Mouse (Mus musculus) midbrain, embryonic 11.5 days (tissue): Measurements from ENCODE around the gene Olfm2. TPM values are rescaled to one million over a fixed set of nuclear protein-coding genes. Genes with fewer than 3 reads are reported as not detected.

Experiments
- ATAC-seq: fragments of 200-750 bp; cut with Nextera tagmentation; 2 replicates; pipeline ENCODE4 v1.8.0; 2017; ENCODE audit warnings: moderate TSS enrichment, moderate library complexity; ENCODE audit not compliant: low FRiP score
- DNase-seq: peaks from one replicate; pipeline ENCODE4 v3.0.0; 2015; ENCODE audit warnings: low spot score; ENCODE audit errors: missing footprints
- H3K27ac ChIP-seq: fragments of 300-500 bp; sonication (generic); 2 replicates; pipeline ENCODE4 v1.5.1; 2014; ENCODE audit warnings: low read depth, low read length
- H3K27me3 ChIP-seq: fragments of 300-500 bp; sonication (generic); 2 replicates; pipeline ENCODE4 v1.6.1; 2014; ENCODE audit warnings: mild to moderate bottlenecking, low read length, moderate library complexity, mixed read lengths; ENCODE audit not compliant: control insufficient read depth, insufficient read depth
- H3K36me3 ChIP-seq: fragments of 300-500 bp; sonication (generic); 2 replicates; pipeline ENCODE4 v1.6.1; 2014; ENCODE audit warnings: mild to moderate bottlenecking, low read length, moderate library complexity, mixed read lengths; ENCODE audit not compliant: control insufficient read depth, insufficient read depth
- H3K4me1 ChIP-seq: fragments of 300-500 bp; sonication (generic); 2 replicates; pipeline ENCODE4 v1.6.1; 2014; ENCODE audit warnings: low read length; ENCODE audit not compliant: control insufficient read depth, insufficient read depth
- H3K4me2 ChIP-seq: fragments of 300-500 bp; sonication (generic); 2 replicates; pipeline ENCODE4 v1.6.1; 2014; ENCODE audit warnings: mild to moderate bottlenecking, moderate library complexity
- H3K4me3 ChIP-seq: fragments of 300-500 bp; sonication (generic); 2 replicates; pipeline ENCODE4 v1.5.1; 2014; ENCODE audit warnings: low read depth, low read length
- H3K9ac ChIP-seq: fragments of 300-500 bp; sonication (generic); 2 replicates; pipeline ENCODE4 v1.6.1; 2014; ENCODE audit warnings: low read length
- H3K9me3 ChIP-seq: fragments of 300-500 bp; sonication (generic); 2 replicates; pipeline ENCODE4 v1.6.1; 2016; ENCODE audit warnings: low read length; ENCODE audit not compliant: control insufficient read depth
- WGBS: fragments of 180-500 bp; shearing (Covaris S2); extraction: QIAGEN DNeasy Blood & Tissue Kit; methylation state at CpG from one replicate; pipeline ENCODE4 v1.1.7; 2014; 5-methylcytosine and 5-hydroxymethylcytosine counted together
- polyA plus RNA-seq: library from polyadenylated mRNA; unstranded; fragments of >200 nt; fragmentation: Nextera tagmentation; extraction: Ambion mirVana; gene quantifications from 2 replicates; pipeline ENCODE4 v1.2.1, GENCODE M21; 2014

The Olfm2 gene
- polyA plus RNA-seq, 1 experiment from 2014 or later: 35.3 TPM

DNA sequence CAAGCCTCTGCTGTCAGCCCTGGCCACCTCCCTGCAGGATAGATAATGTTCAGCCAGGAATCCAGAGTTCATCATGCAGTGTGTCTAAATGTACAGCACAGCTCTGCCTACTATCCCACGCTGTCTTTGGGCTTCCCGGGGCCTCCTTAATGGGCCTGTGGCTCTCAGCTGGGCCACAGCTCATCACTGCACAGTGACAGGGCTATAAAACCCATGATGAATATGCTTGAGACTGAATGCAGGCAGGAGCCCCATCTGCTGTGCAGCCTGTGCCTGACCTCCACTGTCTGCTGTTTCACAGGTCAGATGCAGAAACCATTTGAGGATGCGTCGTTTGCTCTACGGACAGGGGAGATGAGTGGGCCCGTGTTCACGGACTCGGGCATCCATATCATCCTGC is 83.3 kb downstream of the Olfm2 start:
- Histone ChIP-seq H3K9ac (no peak overlapping the region), H3K36me3 (peaks cover 22% of the 10 kb centered on the region), H3K4me3 (no peak overlapping the region), H3K27me3 (no peaks in the 10 kb centered on the region), H3K4me2 (no peak overlapping the region), H3K9me3 (no peaks in the 10 kb centered on the region), H3K4me1 (peaks cover 12% of the 10 kb centered on the region), H3K27ac (no peak overlapping the region; the same call in 1 of the 2 replicates)
- WGBS: 91% methylated on average over 8 of the region's 8 CpGs
- ATAC-seq (no peak), DNase-seq (no peak)

- 56% methylated on average over 3 of the region's 3 CpGs for WGBS
- no peak overlapping the region; the same call in 1 of the 2 replicates for H3K27ac ChIP-seq
- peak; percentile 54; the same call in 1 of the 2 replicates for ATAC-seq
- no peak overlapping the region for H3K4me2 ChIP-seq
- H3K4me3 ChIP-seq: no peak overlapping the region
- DNase-seq: peak; percentile 93
- peaks cover 12% of the 10 kb centered on the region for H3K4me1 ChIP-seq
- H3K9ac ChIP-seq: no peak overlapping the region
- H3K27me3 ChIP-seq: no peaks in the 10 kb centered on the region
- no peaks in the 10 kb centered on the region for H3K9me3 ChIP-seq
- peaks cover 24% of the 10 kb centered on the region for H3K36me3 ChIP-seq
Observed at GRCm38 (mm10) chr9:20662325-20662724, 83.8 kb downstream of the Olfm2 start.

GRCm38 (mm10) chr9:20657546-20657945 is 88.6 kb downstream of the Olfm2 start:
- DNase-seq (no peak), ATAC-seq (no peak)
- peaks cover 33% of the 10 kb centered on the region for H3K36me3 ChIP-seq
- 93% methylated on average over 3 of the region's 3 CpGs for WGBS
- no peaks in the 10 kb centered on the region for H3K27me3 ChIP-seq
- peaks cover 13% of the 10 kb centered on the region for H3K4me1 ChIP-seq
- no peak overlapping the region for H3K4me3 ChIP-seq
- no peak overlapping the region for H3K9ac ChIP-seq
- H3K4me2 ChIP-seq: no peak overlapping the region
- H3K9me3 ChIP-seq: no peaks in the 10 kb centered on the region
- H3K27ac ChIP-seq: no peak overlapping the region

- peaks cover 19% of the 10 kb centered on the region for H3K4me1 ChIP-seq
- no peak for DNase-seq
- no peak overlapping the region for H3K9ac ChIP-seq
- no peaks in the 10 kb centered on the region for H3K9me3 ChIP-seq
- peaks cover 24% of the 10 kb centered on the region for H3K36me3 ChIP-seq
- no peaks in the 10 kb centered on the region for H3K27me3 ChIP-seq
- 93% methylated on average over 3 of the region's 3 CpGs for WGBS
- ATAC-seq: no peak
- H3K4me3 ChIP-seq: no peak overlapping the region
- H3K4me2 ChIP-seq: peak overlapping the region; percentile 76
- no peak overlapping the region for H3K27ac ChIP-seq
Observed at GRCm38 (mm10) chr9:20653859-20654258, 92.3 kb downstream of the Olfm2 start.

GRCm38 (mm10) chr9:20652260-20652658 is 93.9 kb downstream of the Olfm2 start:
- ATAC-seq: peak; percentile 41
- H3K4me3 ChIP-seq: peak overlapping the region; percentile 96
- H3K27ac ChIP-seq: no peak overlapping the region
- no peaks in the 10 kb centered on the region for H3K27me3 ChIP-seq
- under 1% methylated on average over 25 of the region's 25 CpGs for WGBS
- peak overlapping the region; percentile 76 for H3K4me2 ChIP-seq
- H3K4me1 ChIP-seq: peaks cover 19% of the 10 kb centered on the region
- peak overlapping the region; percentile 91 for H3K9ac ChIP-seq
- no peaks in the 10 kb centered on the region for H3K9me3 ChIP-seq
- DNase-seq: peak; percentile 90
- H3K36me3 ChIP-seq: peaks cover 16% of the 10 kb centered on the region

GRCm38 (mm10) chr9:20651602-20652259 is 94.4 kb downstream of the Olfm2 start, which contains the start of gene Pin1:
TSS of gene Pin1 (plus strand) at chr9:20652095.
- peaks cover 19% of the 10 kb centered on the region for H3K4me1 ChIP-seq

DNA sequence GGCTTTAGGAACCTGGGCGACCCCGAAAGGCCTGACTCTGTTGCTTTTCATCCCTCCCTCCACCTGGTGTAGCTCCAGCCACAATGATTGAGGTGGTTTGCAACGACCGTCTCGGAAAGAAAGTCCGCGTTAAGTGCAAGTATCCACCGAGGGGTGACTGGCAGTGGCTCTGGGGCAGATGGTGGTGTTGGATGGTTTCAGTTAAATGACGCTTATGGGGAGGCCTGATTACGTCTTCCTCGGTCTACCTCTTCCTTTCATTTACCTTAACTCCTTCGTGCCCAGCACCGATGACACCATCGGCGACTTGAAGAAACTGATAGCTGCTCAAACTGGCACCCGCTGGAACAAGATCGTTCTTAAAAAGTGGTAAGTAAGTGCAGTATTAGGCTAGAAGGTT is 101.0 kb downstream of the Olfm2 start:
- H3K9ac ChIP-seq: peak overlapping the region; percentile 69
- WGBS: 6% methylated on average over 17 of the region's 17 CpGs
- peaks cover 2% of the 10 kb centered on the region; the same call in 1 of the 2 replicates for H3K36me3 ChIP-seq
- H3K4me2 ChIP-seq: peak overlapping the region; percentile 75
- H3K27ac ChIP-seq: no peak overlapping the region
- peaks cover 21% of the 10 kb centered on the region for H3K4me1 ChIP-seq
- no peaks in the 10 kb centered on the region for H3K27me3 ChIP-seq
- DNase-seq: no peak
- no peak for ATAC-seq
- no peaks in the 10 kb centered on the region for H3K9me3 ChIP-seq
- peak overlapping the region; percentile 69 for H3K4me3 ChIP-seq

More at GRCm38 (mm10) chr9:20651602-20652259, 94.4 kb downstream of the Olfm2 start, which contains the start of gene Pin1:
- peaks cover 15% of the 10 kb centered on the region for H3K36me3 ChIP-seq
- under 1% methylated on average over 45 of the region's 45 CpGs for WGBS
- no peaks in the 10 kb centered on the region for H3K27me3 ChIP-seq
- no peaks in the 10 kb centered on the region for H3K9me3 ChIP-seq
- ATAC-seq (peak; percentile 100), DNase-seq (peak; percentile 99)
- H3K9ac ChIP-seq: peak within 1 kb of the TSS; percentile 91
- H3K4me3 ChIP-seq: peak within 1 kb of the TSS; percentile 96
- peak within 1 kb of the TSS; percentile 76 for H3K4me2 ChIP-seq
- no peak within 1 kb of the TSS for H3K27ac ChIP-seq

GRCm38 (mm10) chr9:20644360-20645081 is 101.6 kb downstream of the Olfm2 start, which contains the start of gene Fbxl12:
TSS of gene Fbxl12 (minus strand) at chr9:20644767.
- ATAC-seq (peak; percentile 20), DNase-seq (peak; percentile 98)
- Histone ChIP-seq H3K4me2 (peak within 1 kb of the TSS; percentile 75), H3K4me3 (peak within 1 kb of the TSS; percentile 69), H3K9ac (peak within 1 kb of the TSS; percentile 69), H3K27ac (peak within 1 kb of the TSS; percentile 42; the same call in 1 of the 2 replicates), H3K9me3 (no peaks in the 10 kb centered on the region), H3K36me3 (peaks cover 2% of the 10 kb centered on the region; the same call in 1 of the 2 replicates), H3K4me1 (peaks cover 21% of the 10 kb centered on the region), H3K27me3 (no peaks in the 10 kb centered on the region)
- under 1% methylated on average over 43 of the region's 43 CpGs for WGBS

- 11% methylated on average over 13 of the region's 13 CpGs for WGBS
- Histone ChIP-seq H3K27ac (no peak overlapping the region), H3K9ac (peak overlapping the region; percentile 69), H3K27me3 (no peaks in the 10 kb centered on the region), H3K4me1 (peaks cover 21% of the 10 kb centered on the region), H3K36me3 (peaks cover 6% of the 10 kb centered on the region; the same call in 1 of the 2 replicates), H3K4me2 (peak overlapping the region; percentile 75), H3K9me3 (no peaks in the 10 kb centered on the region), H3K4me3 (peak overlapping the region; percentile 69)
- DNase-seq: no peak
- ATAC-seq: no peak
Observed at GRCm38 (mm10) chr9:20643781-20644180, 102.4 kb downstream of the Olfm2 start.
